Mouse (Mus musculus) C2C12 (cell line): ENCODE data around the gene Dcaf5.

Source experiments
- CEBPB ChIP-seq: IDR thresholded peaks from one replicate; pipeline ENCODE4 v1.6.1; 2011; ENCODE audit warnings: low read depth, mild to moderate bottlenecking, control low read depth, moderate library complexity
- CTCF ChIP-seq: IDR thresholded peaks from one replicate; pipeline ENCODE4 v1.5.1; 2011; ENCODE audit not compliant: control insufficient read depth, insufficient read depth, insufficient read length
- MAX ChIP-seq: IDR thresholded peaks from one replicate; pipeline ENCODE4 v1.6.1; 2011; ENCODE audit warnings: mild to moderate bottlenecking, control low read depth
- MYOG ChIP-seq: IDR thresholded peaks from one replicate; pipeline ENCODE4 v1.6.1; 2011; ENCODE audit not compliant: control insufficient read depth, insufficient read length; ENCODE audit errors: extremely low read depth
- USF1 ChIP-seq: IDR thresholded peaks from one replicate; pipeline ENCODE4 v1.6.1; 2011; ENCODE audit warnings: low read depth, mild to moderate bottlenecking, control low read depth, moderate library complexity

- TF ChIP-seq CTCF: no peak
- TF ChIP-seq MYOG: no peak
- TF ChIP-seq MAX: no peak
- TF ChIP-seq USF1: no peak
- no peak for TF ChIP-seq CEBPB
Observed at GRCm38 (mm10) chr12:80406650-80407049, 29.8 kb downstream of the Dcaf5 start.
